ENCODE assay signal across 40 mouse cellular contexts in genomic region chr8:13546421-13546820, GRCm38 (mm10). TPM values are rescaled to one million over a fixed set of nuclear protein-coding genes. Genes with fewer than 3 reads are reported as not detected.
"Had no signal": no experiment of that assay in that cellular context is flagged by ENCODE, and none has a peak within 500 bp of the region (broad histone marks: within the 10 kb centered on the region; RNA-seq: fewer than 3 reads in every experiment).

No protein-coding gene starts in this region.

- H3K36me3 ChIP-seq: heart, embryonic 13.5 days; heart, embryonic 15.5 days; hindbrain, embryonic 13.5 days; hindbrain, embryonic 15.5 days; kidney, embryonic 15.5 days; limb, embryonic 10.5 days; limb, embryonic 12.5 days; liver, embryonic 13.5 days; liver, embryonic 15.5 days had no signal

- H3K27me3 ChIP-seq: hindbrain, embryonic 13.5 days; hindbrain, embryonic 15.5 days; kidney, embryonic 15.5 days; limb, embryonic 12.5 days; liver, embryonic 13.5 days; liver, embryonic 15.5 days had no signal

- H3K9ac ChIP-seq: heart, embryonic 13.5 days; heart, embryonic 15.5 days; hindbrain, embryonic 13.5 days; hindbrain, embryonic 15.5 days; kidney, embryonic 15.5 days; limb, embryonic 12.5 days; liver, embryonic 13.5 days; liver, embryonic 15.5 days; liver, postnatal 0 days had no signal

- H3K27ac ChIP-seq: heart, adult 2 months; heart, embryonic 13.5 days; heart, embryonic 15.5 days; hindbrain, embryonic 13.5 days; hindbrain, embryonic 15.5 days; hindbrain, postnatal 0 days; kidney, embryonic 15.5 days; kidney, postnatal 0 days; limb, embryonic 10.5 days; limb, embryonic 12.5 days; liver, embryonic 13.5 days; liver, embryonic 15.5 days had no signal

- H3K4me1 ChIP-seq: hindbrain, embryonic 15.5 days; liver, embryonic 13.5 days had no signal

- H3K4me3 ChIP-seq: heart, adult 2 months; heart, embryonic 13.5 days; heart, embryonic 15.5 days; hindbrain, embryonic 13.5 days; hindbrain, embryonic 15.5 days; kidney, embryonic 15.5 days; limb, embryonic 10.5 days; limb, embryonic 12.5 days; liver, embryonic 13.5 days; liver, embryonic 15.5 days had no signal

- H3K4me2 ChIP-seq: heart, embryonic 11.5 days; heart, embryonic 13.5 days; heart, embryonic 15.5 days; hindbrain, embryonic 13.5 days; hindbrain, embryonic 15.5 days; kidney, embryonic 15.5 days; limb, embryonic 12.5 days; liver, embryonic 11.5 days; liver, embryonic 13.5 days; liver, embryonic 15.5 days had no signal

- H3K9me3 ChIP-seq: heart, embryonic 15.5 days; hindbrain, embryonic 13.5 days; hindbrain, embryonic 15.5 days; kidney, embryonic 15.5 days; limb, embryonic 10.5 days; liver, embryonic 13.5 days; liver, embryonic 15.5 days had no signal

- DNase-seq: gastrocnemius, postnatal 14 days; gastrocnemius, postnatal 36 days; heart, adult 11 months; heart, adult 2 months; heart, postnatal 14 days; heart, postnatal 36 days; kidney, adult 11 months; kidney, adult 9 months; kidney, postnatal 14 days; kidney, postnatal 36 days; layer of hippocampus, adult 9-11 months; layer of hippocampus, postnatal 36 days; liver; liver, embryonic 13.5 days; liver, postnatal 0 days had no signal

- ATAC-seq: hindbrain, postnatal 0 days; intestine, embryonic 16.5 days; liver, postnatal 0 days had no signal

RNA-seq across cellular contexts. Expression of gene 1700029H14Rik, which starts 15.8 kb away (rescaled TPM):
- total RNA-seq: gastrocnemius, adult 8-10 months; gastrocnemius, postnatal 14 days; gastrocnemius, postnatal 36 days; heart, adult 2 months; heart, postnatal 14 days; heart, postnatal 36 days; hematopoietic stem cell, adult 5-6 weeks; layer of hippocampus, adult 18-20 months; layer of hippocampus, adult 8-10 months; layer of hippocampus, postnatal 36 days; left cerebral cortex, adult 18-20 months; left cerebral cortex, postnatal 14 days; left cerebral cortex, postnatal 36 days had no signal
- polyA plus RNA-seq: heart, embryonic 11.5 days; heart, embryonic 13.5 days; heart, embryonic 15.5 days; heart, postnatal 0 days; hindbrain, embryonic 11.5 days; hindbrain, embryonic 13.5 days; hindbrain, embryonic 15.5 days; intestine, embryonic 14.5 days; intestine, embryonic 16.5 days; kidney, embryonic 15.5 days; kidney, postnatal 0 days; large intestine, adult 2 months; limb, embryonic 10.5 days; limb, embryonic 12.5 days; limb, embryonic 14.5 days; liver, embryonic 11.5 days; liver, embryonic 13.5 days; liver, embryonic 15.5 days; liver, postnatal 0 days had no signal
